In genomic region chr7:64586133-64586532, GRCm38 (mm10) we compare ENCODE assay signal across 21 mouse cellular contexts.
DNase-seq lines count a peak whose midpoint lies in the region; ATAC-seq lines count a peak whose summit lies in the region.
"Had no signal": no experiment of that assay in that cellular context is flagged by ENCODE, and none has a peak within 500 bp of the region (broad histone marks: within the 10 kb centered on the region; RNA-seq: fewer than 3 reads in every experiment).

No protein-coding gene starts in this region.

- DNase-seq in frontal cortex, postnatal 10 days (ENCODE audit: low spot score in 2 of 2), result no peak
- DNase-seq in left cerebral cortex, adult 18-20 months (ENCODE audit: low spot score in 2 of 2), result peak; percentile 41 to 47
- DNase-seq in left cerebral cortex, adult 8-10 months (ENCODE audit: low spot score in 2 of 2), result no peak
- peak; percentile 62 for DNase-seq in right cerebral cortex, adult 18-20 months
- DNase-seq in right cerebral cortex, postnatal 10 days (ENCODE audit: low spot score in 2 of 2), result no peak
- DNase-seq in urinary bladder, postnatal 10 days (ENCODE audit: low spot score), result no peak
- DNase-seq: adrenal gland, adult 8-10 months; adrenal gland, postnatal 14 days; adrenal gland, postnatal 36 days; B cell, adult 2 months; cerebellum, adult 11 months; cerebellum, adult 8-10 months; cerebellum, adult 9-11 months; cerebellum, postnatal 25 days; embryo, embryonic 11 days had no signal

- ATAC-seq in frontal cortex, adult (ENCODE audit: low TSS enrichment), result peak; percentile 61
- ATAC-seq: activated CD4-positive, CD25-positive, alpha-beta regulatory T cell, adult 4 months; CD4-positive, CD25-positive, alpha-beta regulatory T cell, adult 4 months; forebrain, embryonic 14.5 days; forebrain, embryonic 16.5 days; Patski had no signal

Comparison
In these comparisons a context has a peak if more than half of its experiments do, and no peak if none do; other contexts are left out.
1. DNase-seq: peak in left cerebral cortex, adult 18-20 months (2 of 2) and right cerebral cortex, adult 18-20 months (single experiment); none in frontal cortex, postnatal 10 days (0 of 2), left cerebral cortex, adult 8-10 months (0 of 2), right cerebral cortex, postnatal 10 days (0 of 2) and urinary bladder, postnatal 10 days (single experiment).